Mouse (Mus musculus): ENCODE measurements around the gene Ugt1a8.

Ugt1a8 gene

GRCm38 (mm10) chr1:88186325-88186935, 98.8 kb downstream of the Ugt1a8 start:
- DNase-seq (ENCODE audit: low spot score in 2 of 2): no peak

GRCm38 (mm10) chr1:88192136-88192535, 104.5 kb downstream of the Ugt1a8 start:
- DNase-seq (ENCODE audit: low spot score in 2 of 2): no peak

- no peak for DNase-seq (ENCODE audit: low spot score in 2 of 2)
These were observed 108.1 kb downstream of the Ugt1a8 start for GRCm38 (mm10) chr1:88195687-88196086.

- DNase-seq (ENCODE audit: low spot score in 2 of 2): no peak
These were observed 109.8 kb downstream of the Ugt1a8 start for GRCm38 (mm10) chr1:88197443-88197842.

GRCm38 (mm10) chr1:88199996-88200395, 112.4 kb downstream of the Ugt1a8 start:
- DNase-seq (ENCODE audit: low spot score in 2 of 2): no peak

GRCm38 (mm10) chr1:88200456-88200855, 112.8 kb downstream of the Ugt1a8 start, which contains the start of gene Ugt1a2:
Ugt1a2 (plus strand) TSS chr1:88200601.
- no peak for DNase-seq (ENCODE audit: low spot score in 2 of 2)

- peak; percentile 73 for DNase-seq (ENCODE audit: low spot score in 2 of 2)
These were observed 117.8 kb downstream of the Ugt1a8 start, which contains the start of gene Dnajb3 for GRCm38 (mm10) chr1:88205294-88205922. Dnajb3 (minus strand) TSS chr1:88205782.

- DNase-seq (ENCODE audit: low spot score in 2 of 2): no peak
These were observed 119.3 kb downstream of the Ugt1a8 start for GRCm38 (mm10) chr1:88206843-88207479.

GRCm38 (mm10) chr1:88211812-88212211, 124.2 kb downstream of the Ugt1a8 start, which contains the start of gene Ugt1a1:
Ugt1a1 (plus strand) TSS chr1:88211959.
- DNase-seq (ENCODE audit: low spot score in 2 of 2): no peak

- DNase-seq (ENCODE audit: low spot score in 2 of 2): no peak
These were observed 124.9 kb downstream of the Ugt1a8 start for GRCm38 (mm10) chr1:88212341-88213045.

- DNase-seq (ENCODE audit: low spot score in 2 of 2): no peak
These were observed 125.4 kb downstream of the Ugt1a8 start for GRCm38 (mm10) chr1:88213061-88213460.

GRCm38 (mm10) chr1:88213766-88214461, 126.3 kb downstream of the Ugt1a8 start:
- DNase-seq (ENCODE audit: low spot score in 2 of 2): no peak

GRCm38 (mm10) chr1:88214462-88214952, 126.9 kb downstream of the Ugt1a8 start:
- DNase-seq (ENCODE audit: low spot score in 2 of 2): no peak

GRCm38 (mm10) chr1:88215466-88216380, 128.1 kb downstream of the Ugt1a8 start:
- no peak for DNase-seq (ENCODE audit: low spot score in 2 of 2)

GRCm38 (mm10) chr1:88216551-88216950, 128.9 kb downstream of the Ugt1a8 start:
- no peak for DNase-seq (ENCODE audit: low spot score in 2 of 2)

- no peak for DNase-seq (ENCODE audit: low spot score in 2 of 2)
These were observed 129.5 kb downstream of the Ugt1a8 start for GRCm38 (mm10) chr1:88217144-88217543.

- no peak for DNase-seq (ENCODE audit: low spot score in 2 of 2)
These were observed 130.0 kb downstream of the Ugt1a8 start for GRCm38 (mm10) chr1:88217576-88217975.

- no peak for DNase-seq (ENCODE audit: low spot score in 2 of 2)
These were observed 130.4 kb downstream of the Ugt1a8 start for GRCm38 (mm10) chr1:88218051-88218450.

- DNase-seq (ENCODE audit: low spot score in 2 of 2): no peak
These were observed 131.0 kb downstream of the Ugt1a8 start for GRCm38 (mm10) chr1:88218591-88218990.

- no peak for DNase-seq (ENCODE audit: low spot score in 2 of 2)
These were observed 131.4 kb downstream of the Ugt1a8 start for GRCm38 (mm10) chr1:88219054-88219453.
